Mouse (Mus musculus): Measurements from ENCODE around the gene Foxc1.

DNA sequence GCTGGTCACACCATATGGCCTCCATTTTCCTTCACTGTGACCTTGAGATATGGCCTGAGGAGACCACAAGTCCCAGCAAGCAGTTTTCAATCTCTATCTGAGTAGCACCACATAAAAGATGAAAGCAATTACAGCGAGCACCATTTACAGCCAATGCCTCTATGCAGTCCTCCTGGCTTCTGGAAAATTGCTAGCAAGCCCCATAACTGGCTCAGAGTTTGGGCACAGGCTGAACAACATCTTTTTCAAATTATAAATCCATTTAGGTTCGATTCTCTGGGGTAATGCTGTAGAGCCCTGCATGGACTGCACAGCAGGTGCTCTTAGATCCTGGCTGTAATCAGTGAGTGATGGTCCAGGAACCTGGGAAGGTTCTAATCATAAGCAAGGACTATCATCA, 47.1 kb downstream of the Foxc1 start:
- TF ChIP-seq EP300 (IDR thresholded peaks at IDR 0.05; ENCODE audit: low read depth): no peak
- no peak for TF ChIP-seq CTCF (IDR thresholded peaks at IDR 0.05; ENCODE audit: low read depth)

All from liver, embryonic 14.5 days (tissue).